30 mouse cellular contexts compared by ENCODE assay signal in the genomic region with DNA sequence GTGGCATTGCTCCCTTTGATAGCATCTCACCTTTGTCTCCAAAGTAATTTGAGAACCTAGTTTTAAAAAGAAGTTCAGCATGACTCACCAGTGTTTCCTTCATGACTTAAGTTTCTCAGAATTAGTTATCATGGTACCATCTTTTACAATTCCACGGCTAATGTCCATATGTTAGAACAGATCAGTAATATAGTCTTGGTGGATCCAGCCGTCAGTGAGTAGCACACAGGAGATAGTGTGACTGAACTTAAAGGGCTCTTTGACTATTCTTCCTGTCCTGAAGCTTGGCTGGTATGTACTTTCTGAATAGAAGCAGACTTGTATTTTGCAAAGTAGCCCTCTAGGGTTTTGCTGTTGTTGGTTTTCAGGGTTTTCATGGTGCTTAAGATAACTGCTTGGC. TPM values are rescaled to one million over a fixed set of nuclear protein-coding genes. Genes with fewer than 3 reads are reported as not detected.
A peak's percentile ranks its signal among the peaks of the same experiment; 100 is the strongest.
DNase-seq lines count a peak whose midpoint lies in the region; ATAC-seq and TF ChIP-seq lines count a peak whose summit lies in the region.
"Had no signal": no experiment of that assay in that cellular context is flagged by ENCODE, and none has a peak within 500 bp of the region (broad histone marks: within the 10 kb centered on the region; RNA-seq: fewer than 3 reads in every experiment).

No protein-coding gene starts in this region.

- peak overlapping the region; percentile 43; the same call in 1 of the 2 replicates for H3K27ac ChIP-seq in liver, embryonic 13.5 days
- no peak overlapping the region for H3K27ac ChIP-seq in liver, embryonic 11.5 days (ENCODE audit: low read depth, low read length)
- H3K27ac ChIP-seq: forebrain, embryonic 10.5 days; forebrain, embryonic 13.5 days; heart, adult 2 months; heart, embryonic 10.5 days; heart, embryonic 13.5 days; hindbrain, embryonic 14.5 days; hindbrain, postnatal 0 days had no signal

- no peak overlapping the region for H3K9ac ChIP-seq in liver, embryonic 13.5 days
- H3K9ac ChIP-seq in liver, embryonic 11.5 days (ENCODE audit: low read depth, low read length), result no peak overlapping the region
- H3K9ac ChIP-seq: forebrain, embryonic 13.5 days; heart, embryonic 13.5 days; hindbrain, embryonic 14.5 days had no signal

- peaks cover 98% of the 10 kb centered on the region for H3K36me3 ChIP-seq in liver, embryonic 13.5 days
- peaks cover 73% of the 10 kb centered on the region for H3K36me3 ChIP-seq in liver, embryonic 11.5 days (ENCODE audit: control insufficient read depth, insufficient read depth, low read length)
- peaks cover 95% of the 10 kb centered on the region for H3K36me3 ChIP-seq in G1E (replicated peaks)

- no peak for TF ChIP-seq CTCF in G1E (IDR thresholded peaks at IDR 0.05; ENCODE audit: low read depth, low read length)

- DNase-seq in liver, embryonic 13.5 days, result no peak
- DNase-seq in liver, embryonic 11.5 days (ENCODE audit: low spot score), result no peak
- DNase-seq in 416B (ENCODE audit: low read depth), result peak; percentile 44
- peak; percentile 33 for DNase-seq in G1E (ENCODE audit: low spot score)
- peak; percentile 49 for DNase-seq in c-Kit-positive CD71-positive TER-119-positive erythroid progenitor cells, embryonic 14.5 days (ENCODE audit: low spot score)
- no peak for DNase-seq in testis, postnatal 14 days (ENCODE audit: low spot score)
- no peak for DNase-seq in kidney, adult 18-20 months
- DNase-seq in cerebellum, postnatal 36 days, result no peak
- DNase-seq: adrenal gland, adult 2 months; adrenal gland, postnatal 14 days; cerebellum, adult 2 months; cerebellum, adult 9-11 months; cerebellum, postnatal 25 days; embryo, embryonic 11 days; gastrocnemius, postnatal 10 days; gastrocnemius, postnatal 36 days; heart, adult 2 months; heart, postnatal 14 days; heart, postnatal 4 days had no signal

- H3K4me2 ChIP-seq in liver, embryonic 13.5 days, result no peak overlapping the region
- no peak overlapping the region for H3K4me2 ChIP-seq in liver, embryonic 11.5 days
- H3K4me2 ChIP-seq: forebrain, embryonic 13.5 days; heart, embryonic 13.5 days; hindbrain, embryonic 14.5 days had no signal

- no peak for ATAC-seq in liver, embryonic 13.5 days (ENCODE audit: low read depth)
- ATAC-seq in liver, embryonic 11.5 days (replicated peaks; ENCODE audit: low FRiP score), result no peak
- peak; percentile 69 for ATAC-seq in G1E (ENCODE audit: extremely low read depth, insufficient number of reproducible peaks, low FRiP score, poor library complexity, severe bottlenecking)
- ATAC-seq: CD4-positive, CD25-positive, alpha-beta regulatory T cell, adult 4 months; forebrain, embryonic 13.5 days; forebrain, embryonic 16.5 days; hindbrain, postnatal 0 days; inflammation-experienced regulatory T-cells, adult 6 months had no signal

- H3K4me3 ChIP-seq in liver, embryonic 13.5 days (replicated peaks), result no peak overlapping the region
- H3K4me3 ChIP-seq in liver, embryonic 11.5 days (ENCODE audit: low read depth, low read length), result no peak overlapping the region
- H3K4me3 ChIP-seq in G1E (ENCODE audit: low read depth, low read length), result no peak overlapping the region; the same call in 1 of the 2 replicates
- H3K4me3 ChIP-seq: forebrain, embryonic 10.5 days; forebrain, embryonic 13.5 days; heart, adult 2 months; heart, embryonic 10.5 days; heart, embryonic 13.5 days had no signal

- peaks cover 30% of the 10 kb centered on the region for H3K4me1 ChIP-seq in liver, embryonic 13.5 days (replicated peaks)
- no peaks in the 10 kb centered on the region; the same call in 1 of the 2 replicates for H3K4me1 ChIP-seq in liver, embryonic 11.5 days (replicated peaks; ENCODE audit: control insufficient read depth, insufficient read depth, low read length)
- peaks cover 40% of the 10 kb centered on the region for H3K4me1 ChIP-seq in G1E (ENCODE audit: insufficient read depth, low read depth, low read length)
- H3K4me1 ChIP-seq: forebrain, embryonic 10.5 days; forebrain, embryonic 13.5 days; heart, embryonic 10.5 days had no signal

- 53% methylated on average over 2 of the region's 2 CpGs for whole genome bisulfite sequencing in liver, embryonic 13.5 days (ENCODE audit: insufficient replicate concordance)
- 70% methylated on average over 2 of the region's 2 CpGs for WGBS in liver, embryonic 11.5 days

- no peaks in the 10 kb centered on the region for H3K27me3 ChIP-seq in liver, embryonic 13.5 days
- no peaks in the 10 kb centered on the region for H3K27me3 ChIP-seq in liver, embryonic 11.5 days (replicated peaks; ENCODE audit: control insufficient read depth, insufficient read depth, low read length)
- no peaks in the 10 kb centered on the region for H3K27me3 ChIP-seq in G1E (ENCODE audit: insufficient read depth, low read length)
- H3K27me3 ChIP-seq: forebrain, embryonic 13.5 days; heart, embryonic 13.5 days had no signal

- H3K9me3 ChIP-seq in liver, embryonic 13.5 days (replicated peaks), result no peaks in the 10 kb centered on the region
- H3K9me3 ChIP-seq in liver, embryonic 11.5 days (ENCODE audit: control insufficient read depth, low read length), result no peaks in the 10 kb centered on the region
- no peaks in the 10 kb centered on the region for H3K9me3 ChIP-seq in G1E (replicated peaks)
- H3K9me3 ChIP-seq: forebrain, embryonic 10.5 days; forebrain, embryonic 13.5 days; heart, embryonic 10.5 days; heart, embryonic 13.5 days had no signal

RNA-seq across cellular contexts. Expression of gene Pla2g4c, which starts 15.0 kb away (rescaled TPM):
- polyA plus RNA-seq in liver, embryonic 13.5 days (2015; fragmentation: Nextera tagmentation; extraction: Ambion mirVana), result 1.1 and 1.2 TPM in 2 replicates
- 1.3 and 2.1 TPM in 2 replicates for polyA plus RNA-seq in liver, embryonic 11.5 days (2014; fragmentation: Nextera tagmentation; extraction: Ambion mirVana)
- 0.23 and 1.0 TPM in 2 replicates for total RNA-seq in G1E (2014; fragmentation: Nextera tagmentation)
- 0.64 and 0.93 TPM in 2 replicates for total RNA-seq in G1E (2017)
- 0.03 TPM in 1 of 2 replicates, not detected in the other for polyA plus RNA-seq in G1E (2012)
- total RNA-seq: gastrocnemius, adult 18-20 months; granulocyte monocyte progenitor cell, adult 5-6 weeks; heart, adult 2 months had no signal

RNA-seq across cellular contexts. Expression of gene Zswim9, which starts 30.9 kb away (rescaled TPM):
- polyA plus RNA-seq in liver, embryonic 13.5 days (2015; fragmentation: Nextera tagmentation; extraction: Ambion mirVana), result 2.1 and 2.6 TPM in 2 replicates
- polyA plus RNA-seq in liver, embryonic 11.5 days (2014; fragmentation: Nextera tagmentation; extraction: Ambion mirVana), result 2.9 and 4.0 TPM in 2 replicates
- total RNA-seq in G1E (2014; fragmentation: Nextera tagmentation), result 9.8 and 15.7 TPM in 2 replicates
- 8.7 and 9.7 TPM in 2 replicates for total RNA-seq in G1E (2017)
- polyA plus RNA-seq in G1E (2012), result 1.8 and 2.4 TPM in 2 replicates

RNA-seq across cellular contexts. Expression of gene Lig1, which starts 32.3 kb away (rescaled TPM):
- 137 and 154 TPM in 2 replicates for polyA plus RNA-seq in liver, embryonic 13.5 days (2015; fragmentation: Nextera tagmentation; extraction: Ambion mirVana)
- 171 and 177 TPM in 2 replicates for polyA plus RNA-seq in liver, embryonic 11.5 days (2014; fragmentation: Nextera tagmentation; extraction: Ambion mirVana)
- total RNA-seq in G1E (2014; fragmentation: Nextera tagmentation), result 143 and 159 TPM in 2 replicates
- 49.3 and 66.8 TPM in 2 replicates for total RNA-seq in G1E (2017)
- 72.8 and 89.3 TPM in 2 replicates for polyA plus RNA-seq in G1E (2012)

Comparison
In these comparisons a context has a peak if more than half of its experiments do, and no peak if none do; other contexts are left out.
1. DNase-seq: peak in 416B (single experiment), G1E (single experiment) and c-Kit-positive CD71-positive TER-119-positive erythroid progenitor cells, embryonic 14.5 days (single experiment); none in liver, embryonic 13.5 days (single experiment), liver, embryonic 11.5 days (single experiment), testis, postnatal 14 days (single experiment), kidney, adult 18-20 months (single experiment) and cerebellum, postnatal 36 days (0 of 2).